Mouse (Mus musculus) hindlimb bud, embryonic 11.5 days (tissue): Measurements from ENCODE around the gene Rp9.
"Not testable (repeated sequence)": the region's sequence is repeated elsewhere in the genome, so short reads cannot be mapped to it uniquely, and the experiment has no call there.

Source experiments
- DNase-seq: peaks from one replicate; pipeline ENCODE4 v3.0.0-alpha.2; 2012; ENCODE audit warnings: low read depth, low spot score; ENCODE audit errors: extremely low spot score

Rp9 gene

GRCm38 (mm10) chr9:22466212-22466611 lies 3.3 kb downstream of the Rp9 start:
- no peak for DNase-seq

DNA sequence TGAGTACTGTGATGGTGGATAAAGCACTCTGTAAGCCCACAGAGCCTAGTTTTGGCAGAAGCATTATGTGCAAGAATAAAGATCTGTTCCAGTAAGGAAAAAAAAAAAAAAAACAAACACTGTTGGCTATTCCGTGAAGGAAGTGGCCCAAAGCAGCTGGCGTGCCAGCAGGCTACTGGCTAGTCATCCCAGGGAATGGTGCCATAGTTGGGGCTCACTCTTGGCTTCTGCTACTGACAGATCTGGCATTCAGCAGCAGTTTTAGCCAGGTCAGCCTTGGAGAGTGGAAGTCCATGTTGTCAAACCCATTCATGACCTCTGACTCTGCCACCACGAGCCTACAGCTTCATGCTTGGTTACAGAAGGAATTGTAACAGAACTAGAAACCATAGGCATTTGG lies 7.6 kb downstream of the Rp9 start:
- DNase-seq: no peak

DNA sequence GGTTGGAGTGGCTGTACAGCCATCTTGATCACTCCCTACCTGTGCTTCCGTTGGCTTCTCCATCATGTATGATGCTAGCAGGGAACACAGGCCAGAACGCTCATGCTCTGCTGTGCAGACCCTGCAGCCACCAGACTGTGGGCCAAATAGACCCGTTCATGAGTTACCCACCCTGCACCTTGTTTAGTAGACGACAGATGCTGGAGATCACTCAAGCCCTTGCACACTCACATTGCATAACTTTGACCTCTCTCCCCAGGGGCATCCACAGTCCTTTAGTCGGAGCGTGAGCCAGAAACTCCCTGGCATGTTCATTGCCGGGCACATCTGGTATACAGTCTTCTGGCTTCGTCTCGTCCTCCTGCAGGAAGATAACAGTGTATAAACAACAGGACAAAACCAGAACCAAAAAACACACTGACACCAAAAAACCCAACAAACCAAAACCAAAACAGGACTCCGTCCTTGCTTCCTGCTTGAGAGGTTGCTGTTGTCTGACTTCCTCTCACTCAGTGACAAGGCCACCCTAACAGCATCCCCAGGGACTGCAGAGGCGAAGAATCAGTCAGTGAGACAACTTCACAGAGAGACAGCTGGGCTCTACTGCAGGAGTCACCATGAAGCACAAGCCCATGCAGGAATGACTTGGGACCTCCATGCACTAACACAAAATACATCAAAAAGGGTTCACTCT lies 12.3 kb downstream of the Rp9 start:
- DNase-seq: no peak

DNA sequence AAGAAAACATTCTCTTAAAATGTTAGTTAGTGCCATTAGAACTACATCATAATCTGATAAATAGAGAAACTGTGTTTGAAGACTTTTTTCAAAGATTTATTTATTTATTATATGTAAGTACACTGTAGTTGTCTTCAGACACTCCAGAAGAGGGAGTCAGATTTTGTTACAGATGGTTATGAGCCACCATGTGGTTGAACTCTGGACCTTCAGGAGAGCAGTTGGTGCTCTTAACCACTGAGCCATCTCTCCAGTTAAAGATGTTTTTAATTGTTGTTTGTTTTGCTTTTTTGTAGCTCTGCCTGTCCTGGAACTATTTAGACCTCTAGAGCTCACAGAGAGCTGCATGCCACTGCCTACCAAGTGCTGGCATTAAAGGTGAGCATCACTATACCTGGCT lies 14.5 kb downstream of the Rp9 start:
- DNase-seq: no peak

DNA sequence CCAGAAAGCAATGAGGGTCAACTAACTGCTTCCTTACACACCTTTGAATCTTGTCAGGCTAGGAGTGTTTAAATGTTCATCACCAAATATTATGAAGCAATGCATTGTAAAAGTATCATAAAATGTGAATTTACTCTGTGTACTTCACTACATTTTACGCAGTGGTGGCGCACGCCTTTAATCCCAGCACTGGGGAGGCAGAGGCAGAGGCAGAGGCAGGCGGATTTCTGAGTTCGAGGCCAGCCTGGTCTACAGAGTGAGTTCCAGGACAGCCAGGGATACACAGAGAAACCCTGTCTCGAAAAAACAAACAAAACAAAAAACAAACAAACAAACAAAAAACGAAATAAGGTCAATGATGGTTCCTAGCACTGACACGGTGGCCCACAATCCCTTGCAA lies 15.6 kb downstream of the Rp9 start, which contains the start of gene Gm17545:
Gene Gm17545, plus strand, starts transcription at position 301 of the 400 bp plus-strand sequence.
- DNase-seq: not testable (repeated sequence)

GRCm38 (mm10) chr9:22453501-22453924 lies 16.0 kb downstream of the Rp9 start:
- no peak for DNase-seq

DNA sequence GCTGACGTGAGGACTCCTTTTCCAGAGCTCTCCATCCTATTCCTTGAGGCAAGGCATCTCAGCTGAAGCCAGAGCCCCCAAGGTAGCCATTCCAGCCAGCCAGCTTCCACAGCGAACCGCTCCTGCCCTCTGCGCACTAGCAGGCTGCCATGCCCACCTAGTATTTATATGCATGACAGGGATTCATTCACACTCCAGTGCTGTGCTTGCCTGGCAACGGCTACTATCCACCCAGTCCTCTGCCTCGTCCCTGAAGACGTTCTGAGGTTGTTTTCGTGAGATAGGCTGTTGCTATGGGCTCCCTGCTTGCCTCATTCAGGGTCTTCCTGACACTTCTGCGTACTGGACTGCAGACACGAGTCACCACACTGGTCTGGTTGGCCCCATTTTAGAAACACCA lies 16.8 kb downstream of the Rp9 start:
- no peak for DNase-seq

DNA sequence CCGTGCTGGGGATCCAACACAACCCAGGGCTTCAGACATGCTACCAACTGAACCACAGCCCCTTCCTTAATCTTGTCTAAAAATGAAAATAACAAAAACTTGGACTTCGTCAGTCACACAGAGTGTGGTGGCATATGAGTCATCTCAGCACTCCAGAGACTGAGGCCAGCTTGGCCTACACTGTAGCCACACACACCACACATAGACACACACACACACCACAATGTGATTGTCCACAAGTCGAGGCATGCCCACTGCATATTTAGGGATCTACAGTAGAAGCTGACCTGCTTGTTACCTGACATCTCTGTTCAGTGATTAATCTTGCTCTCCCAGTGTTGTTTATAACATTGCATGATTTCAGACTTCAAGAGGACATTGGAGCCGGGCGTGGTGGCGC lies 20.3 kb downstream of the Rp9 start:
- no peak for DNase-seq

- DNase-seq: no peak
These were observed 21.1 kb downstream of the Rp9 start for GRCm38 (mm10) chr9:22448420-22448819.

- no peak for DNase-seq
These were observed 22.3 kb downstream of the Rp9 start for GRCm38 (mm10) chr9:22447213-22447612.

GRCm38 (mm10) chr9:22445123-22445522 lies 24.4 kb downstream of the Rp9 start:
- DNase-seq: no peak

GRCm38 (mm10) chr9:22443157-22443556 lies 26.4 kb downstream of the Rp9 start:
- no peak for DNase-seq

DNA sequence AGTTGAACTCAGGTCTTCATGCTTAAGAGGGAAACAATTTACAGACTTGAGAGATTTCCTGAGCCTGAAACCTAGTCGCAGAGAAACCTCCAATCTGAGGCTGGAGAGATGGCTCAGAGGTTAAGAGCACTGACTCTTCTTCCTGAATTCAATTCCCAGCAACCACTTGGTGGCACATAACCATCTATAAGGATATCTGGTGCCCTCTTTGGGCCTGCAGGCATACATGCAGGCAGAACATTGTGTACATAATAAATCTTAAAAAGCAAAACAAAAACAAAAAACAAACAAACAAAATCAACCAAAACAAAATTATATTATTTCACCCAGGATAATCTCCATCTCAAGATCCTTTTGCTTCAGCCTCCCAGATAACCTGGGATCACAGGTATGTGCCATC lies 30.7 kb downstream of the Rp9 start:
- DNase-seq: no peak

GRCm38 (mm10) chr9:22434101-22434500 lies 35.4 kb downstream of the Rp9 start:
- no peak for DNase-seq

DNA sequence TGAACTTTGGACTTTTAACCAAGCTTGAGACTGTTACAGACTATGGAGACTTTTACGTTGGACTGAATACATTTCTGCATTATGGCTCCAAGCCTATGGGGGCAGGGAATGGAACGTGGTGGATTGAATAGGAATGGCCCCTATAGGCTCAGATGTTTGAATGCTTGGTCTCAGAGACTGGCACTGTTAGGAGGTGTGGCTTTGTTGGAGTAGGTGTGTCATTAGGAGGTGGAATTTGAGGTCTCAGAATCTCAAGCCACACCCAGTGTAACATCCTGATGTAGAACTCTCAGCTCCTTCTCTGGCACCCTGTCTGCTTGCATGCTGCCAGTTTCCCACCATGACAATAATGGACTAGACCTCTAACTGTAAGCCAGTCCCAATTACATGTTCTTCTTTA lies 36.3 kb downstream of the Rp9 start:
- DNase-seq: no peak

DNA sequence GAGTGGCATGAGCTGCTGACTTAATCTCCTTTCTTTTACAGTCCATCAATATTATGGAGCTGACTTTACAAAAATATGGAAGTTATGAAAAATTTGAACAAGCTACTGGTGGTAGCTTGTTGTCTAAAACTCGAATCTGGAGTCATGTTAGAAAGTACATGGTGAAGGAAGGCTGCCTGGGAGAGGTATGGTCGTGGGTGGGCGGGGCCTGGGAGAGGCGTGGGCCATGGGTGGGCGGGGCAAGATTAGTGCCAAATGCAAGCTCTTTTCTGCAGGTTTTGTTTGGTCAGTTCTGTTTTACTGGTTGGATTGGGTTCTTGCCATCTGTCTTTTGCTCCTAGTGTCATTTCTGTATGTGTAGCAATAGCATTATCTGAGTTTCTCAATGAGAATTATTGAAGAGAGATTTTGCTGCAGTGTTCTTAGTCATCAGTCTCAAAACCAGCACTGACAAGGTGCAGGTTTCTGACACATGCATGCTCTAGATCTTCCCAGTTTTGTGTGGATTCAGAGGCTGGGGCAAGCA lies 39.2 kb downstream of the Rp9 start:
- no peak for DNase-seq

DNA sequence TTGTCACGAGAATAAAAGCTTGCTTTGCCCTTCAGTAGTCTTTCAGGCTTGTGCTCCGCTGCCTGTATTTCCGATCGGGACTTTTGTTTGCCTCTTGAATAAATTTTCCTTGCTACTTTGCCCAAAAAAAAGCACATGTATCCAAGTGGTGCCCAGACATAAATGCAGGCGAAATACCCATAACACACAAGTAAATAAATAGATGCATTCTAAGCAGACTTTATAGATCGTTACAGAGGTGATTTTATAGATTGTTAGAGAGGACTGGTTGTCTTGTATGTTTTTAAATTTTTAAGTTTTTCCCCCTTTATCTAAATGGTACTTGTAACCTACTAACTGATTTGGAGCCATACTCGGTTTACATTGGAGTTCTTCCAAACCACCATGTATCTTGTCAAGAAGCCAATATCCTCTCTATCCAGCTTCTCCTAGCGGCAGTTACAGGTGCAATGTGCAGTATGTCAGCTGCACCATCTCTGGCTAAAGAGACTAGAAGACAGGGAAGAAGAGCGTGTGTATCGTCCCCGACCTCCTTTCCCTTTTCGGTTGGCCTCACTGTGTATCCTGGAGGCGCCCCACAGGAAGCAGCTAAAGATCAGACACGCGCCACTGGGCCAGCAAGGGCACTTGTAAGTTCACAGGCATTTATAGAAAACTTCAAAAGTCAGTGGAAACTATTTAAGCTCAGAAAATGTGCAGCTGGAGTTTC lies 39.9 kb downstream of the Rp9 start:
- no peak for DNase-seq

DNA sequence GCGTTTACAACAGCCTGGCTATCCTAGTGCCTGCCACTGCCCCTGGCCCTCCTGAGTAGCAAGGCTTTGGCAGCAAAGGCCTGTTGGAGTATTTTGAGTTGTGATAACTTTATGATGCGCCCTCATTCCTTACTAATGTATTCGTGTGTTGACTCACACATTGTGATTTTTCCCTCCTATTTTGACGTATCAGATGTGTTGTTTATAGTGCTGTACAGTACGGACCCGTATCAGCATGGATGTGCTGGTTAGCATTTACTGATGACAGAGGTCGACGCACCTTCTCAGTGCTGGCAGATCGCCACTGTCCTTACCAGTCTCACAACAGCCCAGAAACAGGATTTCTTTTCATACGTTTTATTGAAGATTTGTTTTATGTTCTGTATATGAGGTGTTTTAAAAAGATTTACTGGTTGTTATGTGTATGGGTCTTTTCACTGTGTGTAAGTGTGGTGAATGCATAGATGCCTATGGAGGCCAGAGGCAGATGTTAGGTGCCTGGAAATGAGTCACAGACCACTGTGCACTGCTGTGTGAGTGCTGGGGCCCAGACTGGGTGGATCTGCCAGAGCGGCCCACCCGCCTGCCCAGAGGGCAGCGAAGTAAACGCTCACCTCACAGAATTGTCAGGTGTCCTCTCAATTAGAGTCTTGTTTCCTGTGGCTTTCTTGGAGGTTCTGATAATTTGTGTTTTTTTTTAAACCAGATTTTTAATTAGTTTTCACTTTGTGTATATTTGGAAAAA lies 40.7 kb downstream of the Rp9 start:
- DNase-seq: no peak

GRCm38 (mm10) chr9:22428028-22428665 lies 41.4 kb downstream of the Rp9 start:
- no peak for DNase-seq

DNA sequence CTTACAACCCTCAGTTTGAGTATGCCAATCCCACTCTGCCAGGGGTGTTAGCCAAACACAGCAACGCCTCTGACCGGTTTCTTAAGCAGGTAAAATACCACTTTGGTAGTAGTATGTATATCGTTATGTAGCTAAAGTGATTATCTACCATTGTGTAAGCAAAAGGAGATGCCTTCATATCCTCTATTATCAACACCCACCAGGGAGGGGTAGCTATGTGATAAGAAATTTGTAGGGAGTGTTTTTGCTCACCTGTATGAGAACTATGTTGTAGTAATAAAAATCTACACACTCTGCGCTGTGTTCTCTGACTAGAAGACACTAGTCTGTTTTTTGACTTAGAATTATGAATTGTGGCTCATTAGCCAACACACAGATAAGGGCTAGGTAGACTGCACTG lies 44.8 kb downstream of the Rp9 start:
- DNase-seq: no peak

- no peak for DNase-seq
These were observed 45.3 kb downstream of the Rp9 start for GRCm38 (mm10) chr9:22424196-22424595.
